Mouse (Mus musculus): ENCODE measurements around the gene Podxl2. TPM values are rescaled to one million over a fixed set of nuclear protein-coding genes. Genes with fewer than 3 reads are reported as not detected.

Podxl2 gene
- polyA plus RNA-seq, 1 experiment: not detected

DNA sequence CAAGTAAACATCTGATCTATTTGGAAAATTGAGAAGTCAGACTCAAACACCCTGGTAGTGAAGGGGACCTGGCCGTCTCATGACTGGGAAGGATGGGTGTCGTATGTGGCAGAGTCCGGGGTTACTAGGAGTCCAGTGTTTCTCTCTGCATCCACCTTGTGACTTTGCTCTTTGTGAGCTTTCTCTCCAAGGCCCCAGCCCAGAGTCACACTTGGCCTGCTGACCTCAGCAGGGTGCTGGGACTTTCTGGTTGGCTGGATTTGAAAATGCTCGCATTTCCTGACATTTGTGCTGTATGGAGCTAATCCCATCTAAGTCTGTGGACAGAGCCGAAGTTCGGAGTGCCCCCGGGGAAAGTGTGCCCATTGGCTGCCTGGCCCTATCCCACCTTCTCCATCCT is 30.2 kb upstream of the Podxl2 start:
- WGBS: 84% methylated on average over 7 of the region's 7 CpGs
- Histone ChIP-seq H3K4me3 (ENCODE audit: insufficient read depth, low read depth, low read length) (no peak overlapping the region), H3K27ac (ENCODE audit: insufficient read depth, low read depth, low read length) (no peak overlapping the region), H3K4me1 (ENCODE audit: control insufficient read depth, insufficient read depth, low read length) (peaks cover 31% of the 10 kb centered on the region)
- no peak for TF ChIP-seq POLR2A (IDR thresholded peaks at IDR 0.05; ENCODE audit: insufficient read depth, low read depth, low read length)
- TF ChIP-seq CTCF (IDR thresholded peaks at IDR 0.05; ENCODE audit: insufficient read depth, low read depth, low read length): no peak

DNA sequence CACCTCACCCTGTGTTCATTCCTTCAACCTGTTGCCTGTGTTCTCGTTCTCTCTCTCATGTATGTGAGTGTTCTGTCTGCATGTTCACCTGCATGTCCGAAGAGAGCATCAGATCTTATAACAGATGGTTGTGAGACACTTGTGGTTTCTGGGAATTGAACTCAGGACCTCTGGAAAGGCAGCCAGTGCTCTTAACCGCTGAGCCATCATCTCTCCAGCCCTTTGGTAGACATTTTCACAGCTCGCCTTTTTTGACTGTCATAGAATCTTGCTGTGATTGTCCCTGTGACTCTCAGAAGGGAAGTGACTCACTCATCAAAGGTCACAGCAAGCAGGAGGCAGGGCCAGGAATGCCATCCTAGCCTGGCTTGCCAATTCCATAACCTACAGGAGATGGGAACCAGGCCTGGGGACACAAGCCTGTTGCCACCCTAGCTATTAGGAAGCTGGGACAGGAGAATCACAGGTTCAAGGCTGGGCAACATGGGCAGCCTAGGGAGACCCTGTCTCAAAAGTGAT is 29.7 kb upstream of the Podxl2 start:
- no peak for TF ChIP-seq POLR2A (IDR thresholded peaks at IDR 0.05; ENCODE audit: insufficient read depth, low read depth, low read length)
- TF ChIP-seq CTCF (IDR thresholded peaks at IDR 0.05; ENCODE audit: insufficient read depth, low read depth, low read length): no peak
- peaks cover 31% of the 10 kb centered on the region for H3K4me1 ChIP-seq (ENCODE audit: control insufficient read depth, insufficient read depth, low read length)
- no peak overlapping the region for H3K27ac ChIP-seq (ENCODE audit: insufficient read depth, low read depth, low read length)
- no peak overlapping the region for H3K4me3 ChIP-seq (ENCODE audit: insufficient read depth, low read depth, low read length)
- 83% methylated on average over 4 of the region's 4 CpGs for WGBS

DNA sequence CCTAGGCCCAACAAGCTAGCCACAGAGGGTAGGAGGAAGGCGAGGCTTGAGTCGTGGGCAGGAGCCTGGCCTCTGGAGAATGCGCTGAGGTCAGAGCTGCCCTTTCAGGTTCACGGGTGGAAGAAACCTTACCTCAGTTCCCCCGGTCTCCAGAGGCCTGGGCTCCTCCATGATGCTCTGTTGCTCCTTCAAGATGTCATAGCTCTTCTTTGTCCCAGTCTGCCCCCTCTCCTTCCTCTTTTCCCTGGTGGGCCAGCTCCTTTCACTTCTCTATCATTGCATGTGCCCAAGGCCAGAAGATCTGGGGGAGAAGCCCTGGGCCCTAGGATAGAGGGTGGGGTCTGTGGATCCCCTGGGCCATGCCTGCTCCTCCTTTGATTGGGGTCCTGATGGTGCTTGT is 28.9 kb upstream of the Podxl2 start:
- no peak overlapping the region for H3K27ac ChIP-seq (ENCODE audit: insufficient read depth, low read depth, low read length)
- H3K4me1 ChIP-seq (ENCODE audit: control insufficient read depth, insufficient read depth, low read length): peaks cover 31% of the 10 kb centered on the region
- 74% methylated on average over 5 of the region's 5 CpGs for WGBS
- TF ChIP-seq CTCF (IDR thresholded peaks at IDR 0.05; ENCODE audit: insufficient read depth, low read depth, low read length) (no peak), POLR2A (IDR thresholded peaks at IDR 0.05; ENCODE audit: insufficient read depth, low read depth, low read length) (no peak)
- 0 out of 2 replicates have a peak overlapping the region, but pooled peaks have one; percentile 2 for H3K4me3 ChIP-seq (ENCODE audit: insufficient read depth, low read depth, low read length)

DNA sequence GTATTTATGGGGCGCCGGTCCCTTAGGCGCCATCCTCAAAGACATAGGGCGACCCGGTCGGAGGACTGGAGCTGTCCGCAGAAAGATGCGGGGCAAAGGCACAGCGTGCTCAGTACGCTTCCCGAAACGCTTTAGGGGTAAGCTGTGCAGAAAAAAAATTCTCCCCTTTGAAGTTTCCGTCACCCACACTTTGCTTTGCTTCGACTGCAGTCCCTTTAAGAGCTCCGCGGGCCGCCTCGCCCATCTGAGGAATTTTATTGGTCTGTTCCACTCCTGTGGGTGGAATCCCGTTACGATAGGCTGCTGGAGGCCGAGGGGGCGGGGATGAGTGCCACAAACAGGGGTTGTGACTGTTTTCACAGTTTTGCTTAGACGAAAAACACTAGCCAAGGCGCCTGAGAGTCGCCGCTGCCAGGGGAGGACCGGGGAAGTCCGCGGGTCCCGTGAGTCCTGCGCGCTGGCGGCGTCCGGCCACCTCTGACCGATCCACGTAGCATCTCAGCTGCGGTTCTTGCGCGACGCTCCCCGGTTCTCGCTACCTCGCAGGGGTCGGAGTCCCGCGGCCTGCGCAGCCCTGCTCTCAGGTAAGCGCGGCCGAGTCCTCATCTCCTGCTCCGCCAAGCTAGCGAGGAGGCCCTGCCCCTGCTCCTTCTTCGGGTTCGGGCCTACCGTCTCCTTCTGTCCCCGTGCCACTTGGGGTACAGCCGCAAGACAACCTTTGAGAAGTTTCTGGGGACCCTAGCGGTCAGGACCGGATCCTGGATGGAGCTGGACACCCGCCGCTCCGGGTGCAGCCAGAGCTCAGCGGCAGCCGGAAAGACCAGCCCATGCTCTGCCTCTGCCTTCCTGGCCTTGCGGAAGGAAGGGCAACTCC is 27.3 kb upstream of the Podxl2 start, which contains the start of gene Tpra1:
Gene Tpra1, plus strand, starts transcription at position 305 of the 874 bp plus-strand sequence.
- WGBS: under 1% methylated on average over 66 of the region's 66 CpGs
- Histone ChIP-seq H3K4me1 (ENCODE audit: control insufficient read depth, insufficient read depth, low read length) (peaks cover 36% of the 10 kb centered on the region), H3K4me3 (ENCODE audit: insufficient read depth, low read depth, low read length) (peak within 1 kb of the TSS; percentile 79), H3K27ac (ENCODE audit: insufficient read depth, low read depth, low read length) (peak within 1 kb of the TSS; percentile 49)
- 0 out of 2 replicates have a peak, but pooled peaks have one; percentile 6 for TF ChIP-seq CTCF (IDR thresholded peaks at IDR 0.05; ENCODE audit: insufficient read depth, low read depth, low read length)
- no peak for TF ChIP-seq POLR2A (IDR thresholded peaks at IDR 0.05; ENCODE audit: insufficient read depth, low read depth, low read length)

DNA sequence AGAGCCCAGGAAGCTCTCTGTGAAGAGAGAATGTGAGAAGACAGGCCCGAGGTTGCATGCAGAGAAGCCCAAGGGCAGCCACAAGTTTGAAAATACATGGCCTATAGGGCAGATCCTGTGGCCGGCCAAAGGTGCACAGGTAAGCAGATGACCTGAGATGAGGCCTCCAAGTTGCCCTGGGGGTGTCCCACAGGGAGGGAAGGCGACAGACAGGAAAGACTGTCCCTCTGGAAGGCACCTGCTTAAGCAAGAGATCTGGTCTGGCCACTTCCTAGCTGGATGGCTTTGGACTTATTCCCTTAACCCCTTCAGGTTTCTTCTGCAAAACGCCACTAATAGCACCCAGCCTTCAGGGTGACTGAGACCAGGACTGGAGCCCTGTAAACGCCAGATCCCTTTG is 26.6 kb upstream of the Podxl2 start:
- WGBS: 2% methylated on average over 5 of the region's 5 CpGs
- Histone ChIP-seq H3K4me1 (ENCODE audit: control insufficient read depth, insufficient read depth, low read length) (peaks cover 31% of the 10 kb centered on the region), H3K4me3 (ENCODE audit: insufficient read depth, low read depth, low read length) (peak overlapping the region; percentile 65), H3K27ac (ENCODE audit: insufficient read depth, low read depth, low read length) (peak overlapping the region; percentile 41; the same call in 1 of the 2 replicates)
- no peak for TF ChIP-seq CTCF (IDR thresholded peaks at IDR 0.05; ENCODE audit: insufficient read depth, low read depth, low read length)
- TF ChIP-seq POLR2A (IDR thresholded peaks at IDR 0.05; ENCODE audit: insufficient read depth, low read depth, low read length): no peak

DNA sequence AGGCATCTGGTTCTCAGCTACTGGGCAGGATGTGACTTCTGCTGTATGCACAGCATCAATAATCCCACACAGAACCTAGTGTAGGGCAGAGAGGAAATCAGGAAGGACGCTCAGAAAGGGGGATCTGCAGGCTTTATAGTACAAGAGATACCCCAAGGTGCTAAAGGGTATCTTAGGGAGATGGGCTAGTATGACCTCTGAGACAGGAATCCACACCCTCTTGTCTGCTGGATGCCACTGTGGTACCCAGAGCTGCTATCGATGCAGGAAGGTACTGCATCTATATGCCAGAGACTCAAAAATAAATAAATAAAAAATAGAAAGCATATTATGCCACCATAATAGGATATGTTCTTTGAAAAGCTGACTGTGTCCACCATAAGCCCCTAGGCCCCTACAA is 24.8 kb upstream of the Podxl2 start:
- TF ChIP-seq POLR2A (IDR thresholded peaks at IDR 0.05; ENCODE audit: insufficient read depth, low read depth, low read length) (no peak), CTCF (IDR thresholded peaks at IDR 0.05; ENCODE audit: insufficient read depth, low read depth, low read length) (no peak)
- WGBS: 92% methylated on average over 2 of the region's 2 CpGs
- no peak overlapping the region for H3K4me3 ChIP-seq (ENCODE audit: insufficient read depth, low read depth, low read length)
- H3K4me1 ChIP-seq (ENCODE audit: control insufficient read depth, insufficient read depth, low read length): peaks cover 24% of the 10 kb centered on the region
- no peak overlapping the region for H3K27ac ChIP-seq (ENCODE audit: insufficient read depth, low read depth, low read length)

DNA sequence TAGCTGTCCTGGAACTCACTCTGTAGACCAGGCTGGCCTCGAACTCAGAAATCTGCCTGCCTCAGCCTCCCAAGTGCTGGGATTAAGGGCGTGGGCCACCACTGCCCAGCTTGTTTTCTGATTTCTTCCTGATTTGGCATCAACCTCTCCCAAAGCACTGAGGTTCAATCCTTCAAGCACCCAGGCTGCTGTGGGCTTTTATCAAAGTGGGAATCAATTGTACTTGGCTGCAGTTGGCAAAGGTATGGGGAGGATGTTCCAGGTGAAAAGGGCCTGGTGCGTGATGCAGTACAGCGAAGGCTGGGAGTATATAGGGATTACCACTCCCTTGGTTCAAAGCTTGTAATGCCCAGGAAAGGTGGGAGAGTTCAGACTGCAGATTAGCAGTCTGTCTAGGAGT is 24.2 kb upstream of the Podxl2 start:
- peaks cover 21% of the 10 kb centered on the region for H3K4me1 ChIP-seq (ENCODE audit: control insufficient read depth, insufficient read depth, low read length)
- H3K4me3 ChIP-seq (ENCODE audit: insufficient read depth, low read depth, low read length): no peak overlapping the region
- H3K27ac ChIP-seq (ENCODE audit: insufficient read depth, low read depth, low read length): no peak overlapping the region
- 55% methylated on average over 4 of the region's 4 CpGs for WGBS
- no peak for TF ChIP-seq POLR2A (IDR thresholded peaks at IDR 0.05; ENCODE audit: insufficient read depth, low read depth, low read length)
- no peak for TF ChIP-seq CTCF (IDR thresholded peaks at IDR 0.05; ENCODE audit: insufficient read depth, low read depth, low read length)

DNA sequence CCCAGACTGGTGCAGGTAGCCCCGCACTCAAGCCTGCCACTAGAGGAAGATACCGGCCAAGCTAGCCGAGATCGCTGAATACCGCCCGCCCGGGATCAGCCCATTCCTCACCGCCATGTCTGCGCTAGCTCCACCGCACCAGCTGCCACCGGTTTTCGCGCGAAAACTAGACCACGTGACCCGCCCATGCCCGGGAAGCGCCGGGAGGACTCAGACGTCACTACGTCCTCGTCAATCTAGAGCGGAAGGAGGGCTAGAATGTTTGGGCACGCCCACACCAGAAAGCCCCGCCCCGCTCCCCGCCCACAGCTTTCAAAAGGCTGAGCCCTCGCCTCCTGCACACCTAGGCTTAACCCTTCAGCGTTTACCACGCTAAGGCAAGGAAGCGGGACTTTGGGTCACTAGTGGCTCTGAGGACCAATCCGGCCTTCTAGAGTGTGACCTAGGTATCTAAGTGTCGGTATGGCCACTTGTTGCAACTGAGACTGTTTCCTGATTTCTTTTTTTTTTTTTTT is 23.7 kb upstream of the Podxl2 start, which contains the start of gene Mcm2:
Gene Mcm2, minus strand, starts transcription at position 247 of the 515 bp plus-strand sequence.
- Histone ChIP-seq H3K4me1 (ENCODE audit: control insufficient read depth, insufficient read depth, low read length) (peaks cover 17% of the 10 kb centered on the region), H3K27ac (ENCODE audit: insufficient read depth, low read depth, low read length) (no peak within 1 kb of the TSS), H3K4me3 (ENCODE audit: insufficient read depth, low read depth, low read length) (peak within 1 kb of the TSS; percentile 49)
- 1% methylated on average over 33 of the region's 33 CpGs for WGBS
- TF ChIP-seq POLR2A (IDR thresholded peaks at IDR 0.05; ENCODE audit: insufficient read depth, low read depth, low read length): no peak

DNA sequence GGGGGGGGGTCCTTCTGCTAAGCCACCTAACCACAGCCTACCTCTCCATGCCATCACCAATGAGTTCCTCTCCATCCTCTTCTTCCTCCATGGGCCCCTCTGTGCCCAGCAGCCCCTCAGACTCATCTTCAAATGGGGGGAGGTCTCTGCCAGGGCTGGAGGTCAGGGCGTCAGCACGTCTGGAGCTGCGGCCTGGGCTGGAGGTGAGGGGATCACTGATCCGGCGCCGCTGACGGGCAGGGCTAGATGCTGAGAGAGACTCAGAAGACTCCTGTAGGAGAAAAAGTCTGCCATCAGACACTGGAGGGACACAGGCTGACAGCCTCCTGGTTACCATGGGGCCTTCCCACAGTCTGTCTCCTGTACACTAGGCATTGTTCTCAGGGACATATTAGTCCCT is 22.4 kb upstream of the Podxl2 start:
- Histone ChIP-seq H3K27ac (ENCODE audit: insufficient read depth, low read depth, low read length) (no peak overlapping the region), H3K4me1 (ENCODE audit: control insufficient read depth, insufficient read depth, low read length) (peaks cover 10% of the 10 kb centered on the region), H3K4me3 (ENCODE audit: insufficient read depth, low read depth, low read length) (no peak overlapping the region)
- WGBS: 77% methylated on average over 7 of the region's 7 CpGs
- TF ChIP-seq POLR2A (IDR thresholded peaks at IDR 0.05; ENCODE audit: insufficient read depth, low read depth, low read length) (no peak), CTCF (IDR thresholded peaks at IDR 0.05; ENCODE audit: insufficient read depth, low read depth, low read length) (no peak)

All from olfactory bulb, adult 2 months (tissue).